Mouse (Mus musculus) embryonic facial prominence, embryonic 13.5 days (tissue): ENCODE data around the gene Tmod2. TPM values are rescaled to one million over a fixed set of nuclear protein-coding genes. Genes with fewer than 3 reads are reported as not detected.

Source experiments
- ATAC-seq: fragments of 200-750 bp; cut with Nextera tagmentation; 2 replicates; pipeline ENCODE4 v1.8.0; 2017; ENCODE audit warnings: low read depth; ENCODE audit not compliant: insufficient number of reproducible peaks, insufficient read depth, low FRiP score, low TSS enrichment
- H3K27ac ChIP-seq: fragments of 300-500 bp; sonication (generic); 2 replicates; pipeline ENCODE4 v1.5.1; 2015; ENCODE audit warnings: moderate library complexity, mild to moderate bottlenecking, inconsistent platforms
- H3K27me3 ChIP-seq: fragments of 300-500 bp; sonication (generic); 2 replicates; pipeline ENCODE4 v1.6.1; 2015; ENCODE audit warnings: mild to moderate bottlenecking, inconsistent platforms
- H3K36me3 ChIP-seq: fragments of 300-500 bp; sonication (generic); 2 replicates; pipeline ENCODE4 v1.6.1; 2015; ENCODE audit warnings: mild to moderate bottlenecking, inconsistent platforms
- H3K4me1 ChIP-seq: fragments of 300-500 bp; sonication (generic); 2 replicates; pipeline ENCODE4 v1.6.1; 2015; ENCODE audit warnings: inconsistent platforms
- H3K4me2 ChIP-seq: fragments of 300-500 bp; sonication (generic); 2 replicates; pipeline ENCODE4 v1.6.1; 2015; ENCODE audit warnings: moderate library complexity, mild to moderate bottlenecking, inconsistent platforms
- H3K4me3 ChIP-seq: fragments of 300-500 bp; sonication (generic); 2 replicates; pipeline ENCODE4 v1.5.1; 2015; ENCODE audit warnings: mild to moderate bottlenecking, inconsistent platforms
- H3K9ac ChIP-seq: fragments of 300-500 bp; sonication (generic); 2 replicates; pipeline ENCODE4 v1.6.1; 2015; ENCODE audit warnings: mild to moderate bottlenecking, inconsistent platforms
- H3K9me3 ChIP-seq: fragments of 300-500 bp; sonication (generic); 2 replicates; pipeline ENCODE4 v1.6.1; 2016; ENCODE audit warnings: inconsistent platforms
- WGBS: fragments of 180-500 bp; shearing (Covaris S2); methylation state at CpG from one replicate; pipeline ENCODE4 v1.1.7; 2015; ENCODE audit warnings: mixed read lengths; 5-methylcytosine and 5-hydroxymethylcytosine counted together
- polyA plus RNA-seq: library from polyadenylated mRNA; unstranded; fragments of >200 nt; fragmentation: Nextera tagmentation; extraction: Ambion mirVana; gene quantifications from 2 replicates; pipeline ENCODE4 v1.2.1, GENCODE M21; 2015

The Tmod2 gene
- polyA plus RNA-seq, 1 experiment from 2014 or later, result 19.8 TPM

DNA sequence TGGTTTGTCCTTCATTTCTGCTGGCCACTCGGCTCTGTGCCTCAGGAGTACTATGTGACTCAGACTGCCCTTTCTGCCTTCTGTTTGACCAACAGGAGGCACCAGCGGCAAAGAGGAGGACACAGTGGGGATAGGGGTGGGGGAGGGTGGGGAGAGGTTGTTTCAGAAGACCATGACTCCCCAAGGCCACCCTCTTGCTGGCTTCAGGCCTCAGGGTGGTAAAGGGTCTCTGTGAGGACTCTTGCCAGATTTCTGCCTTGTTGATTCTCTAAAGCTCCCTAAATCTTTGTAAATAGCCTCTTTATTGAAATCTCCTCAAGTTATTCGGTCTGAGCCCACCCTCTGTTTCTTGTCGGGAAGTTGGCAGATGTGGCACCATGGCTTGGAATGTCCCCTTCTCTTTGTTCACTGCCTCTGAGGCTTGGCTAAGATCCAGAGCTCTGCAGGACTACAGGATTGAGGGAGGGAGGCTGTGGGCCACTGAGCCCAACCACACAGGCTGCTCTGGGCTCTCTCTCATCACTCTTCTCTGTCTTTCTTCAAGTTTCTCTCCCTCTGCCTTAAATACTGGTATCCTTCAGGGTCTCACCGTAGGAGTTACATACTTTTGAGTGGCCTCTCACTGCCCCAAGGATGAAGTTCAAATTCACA is 11.8 kb downstream of the Tmod2 start:
- WGBS, result 44% methylated on average over 5 of the region's 5 CpGs
- H3K36me3 ChIP-seq, result peaks cover 3% of the 10 kb centered on the region; the same call in 1 of the 2 replicates
- peak; percentile 67; the same call in 1 of the 2 replicates for ATAC-seq
- peaks cover 13% of the 10 kb centered on the region for H3K4me1 ChIP-seq
- peak overlapping the region; percentile 22; the same call in 1 of the 2 replicates for H3K27ac ChIP-seq
- no peak overlapping the region for H3K4me3 ChIP-seq
- no peak overlapping the region for H3K9ac ChIP-seq
- no peaks in the 10 kb centered on the region for H3K9me3 ChIP-seq
- H3K4me2 ChIP-seq, result no peak overlapping the region
- H3K27me3 ChIP-seq, result no peaks in the 10 kb centered on the region

DNA sequence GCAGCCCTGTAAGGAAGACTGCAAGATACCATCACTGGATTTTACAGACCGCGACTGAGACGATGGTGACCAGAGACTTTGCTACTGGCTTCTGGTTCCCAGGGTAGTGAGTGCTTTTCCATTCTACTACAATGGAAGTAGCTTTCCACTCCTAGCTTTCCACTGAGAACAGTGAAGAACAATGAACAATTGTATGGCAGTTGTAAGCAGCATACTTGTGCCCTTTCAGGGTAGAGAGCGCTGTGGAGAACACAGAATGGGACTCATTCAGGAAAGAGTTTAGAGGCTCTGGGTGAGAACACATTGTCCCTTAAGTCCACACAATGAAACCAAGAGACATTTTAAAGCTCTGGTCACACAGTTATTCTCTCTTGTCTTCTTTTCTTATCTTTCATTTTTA is 13.5 kb downstream of the Tmod2 start:
- H3K36me3 ChIP-seq, result peaks cover 4% of the 10 kb centered on the region; the same call in 1 of the 2 replicates
- no peaks in the 10 kb centered on the region for H3K9me3 ChIP-seq
- H3K4me1 ChIP-seq, result peaks cover 13% of the 10 kb centered on the region
- no peak overlapping the region for H3K9ac ChIP-seq
- ATAC-seq, result no peak
- no peak overlapping the region for H3K4me3 ChIP-seq
- WGBS, result 64% methylated on average over 4 of the region's 4 CpGs
- H3K27me3 ChIP-seq, result no peaks in the 10 kb centered on the region
- H3K4me2 ChIP-seq, result no peak overlapping the region
- no peak overlapping the region for H3K27ac ChIP-seq

DNA sequence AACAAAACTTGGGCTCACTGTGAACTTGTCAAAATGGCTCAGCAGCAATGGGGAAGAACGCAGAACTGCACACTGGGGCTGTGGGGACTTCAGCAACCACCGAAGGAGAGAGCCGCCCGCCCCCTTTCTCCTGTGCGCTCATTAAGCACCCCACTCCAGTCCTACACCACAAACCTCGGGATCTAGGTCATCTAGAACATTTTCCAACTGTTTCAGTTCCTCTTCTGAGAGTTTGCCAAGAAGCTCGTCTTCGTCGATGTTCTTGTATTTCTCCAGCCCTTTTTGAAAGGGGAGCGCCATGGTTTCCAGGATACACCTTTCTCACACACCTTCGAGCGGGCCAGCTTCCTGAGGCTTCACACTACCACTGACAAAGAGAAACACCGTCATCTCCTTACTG is 14.1 kb downstream of the Tmod2 start:
- ATAC-seq, result no peak
- Histone ChIP-seq H3K4me1 (peaks cover 13% of the 10 kb centered on the region), H3K36me3 (peaks cover 8% of the 10 kb centered on the region; the same call in 1 of the 2 replicates), H3K9me3 (no peaks in the 10 kb centered on the region), H3K4me3 (no peak overlapping the region), H3K4me2 (no peak overlapping the region), H3K27ac (no peak overlapping the region), H3K9ac (no peak overlapping the region), H3K27me3 (no peaks in the 10 kb centered on the region)
- 90% methylated on average over 13 of the region's 13 CpGs for WGBS

DNA sequence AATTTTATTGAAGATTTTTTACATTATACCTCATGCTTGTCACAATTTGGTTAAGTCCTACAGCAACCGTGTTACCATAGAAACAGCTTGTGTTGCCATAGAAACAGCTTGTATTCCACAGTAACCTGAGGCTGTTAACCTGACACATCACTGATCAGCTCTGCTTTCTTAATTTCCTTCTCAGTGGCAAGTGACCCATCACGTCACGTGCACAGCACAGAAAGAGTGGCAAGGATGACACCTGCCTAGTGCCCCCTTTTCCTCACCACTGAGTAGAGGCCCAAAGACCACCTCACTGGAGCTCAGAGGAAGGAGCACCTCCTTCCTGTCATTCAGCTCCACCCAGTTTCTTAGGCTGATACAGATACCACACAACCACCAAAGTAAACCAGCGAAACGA is 17.6 kb downstream of the Tmod2 start:
- peaks cover 17% of the 10 kb centered on the region; the same call in 1 of the 2 replicates for H3K36me3 ChIP-seq
- no peak overlapping the region for H3K9ac ChIP-seq
- no peak for ATAC-seq
- no peak overlapping the region for H3K4me3 ChIP-seq
- H3K27ac ChIP-seq, result no peak overlapping the region
- H3K9me3 ChIP-seq, result no peaks in the 10 kb centered on the region
- H3K4me2 ChIP-seq, result no peak overlapping the region
- no peaks in the 10 kb centered on the region for H3K27me3 ChIP-seq
- no peaks in the 10 kb centered on the region for H3K4me1 ChIP-seq
- WGBS, result 80% methylated on average over 5 of the region's 5 CpGs

DNA sequence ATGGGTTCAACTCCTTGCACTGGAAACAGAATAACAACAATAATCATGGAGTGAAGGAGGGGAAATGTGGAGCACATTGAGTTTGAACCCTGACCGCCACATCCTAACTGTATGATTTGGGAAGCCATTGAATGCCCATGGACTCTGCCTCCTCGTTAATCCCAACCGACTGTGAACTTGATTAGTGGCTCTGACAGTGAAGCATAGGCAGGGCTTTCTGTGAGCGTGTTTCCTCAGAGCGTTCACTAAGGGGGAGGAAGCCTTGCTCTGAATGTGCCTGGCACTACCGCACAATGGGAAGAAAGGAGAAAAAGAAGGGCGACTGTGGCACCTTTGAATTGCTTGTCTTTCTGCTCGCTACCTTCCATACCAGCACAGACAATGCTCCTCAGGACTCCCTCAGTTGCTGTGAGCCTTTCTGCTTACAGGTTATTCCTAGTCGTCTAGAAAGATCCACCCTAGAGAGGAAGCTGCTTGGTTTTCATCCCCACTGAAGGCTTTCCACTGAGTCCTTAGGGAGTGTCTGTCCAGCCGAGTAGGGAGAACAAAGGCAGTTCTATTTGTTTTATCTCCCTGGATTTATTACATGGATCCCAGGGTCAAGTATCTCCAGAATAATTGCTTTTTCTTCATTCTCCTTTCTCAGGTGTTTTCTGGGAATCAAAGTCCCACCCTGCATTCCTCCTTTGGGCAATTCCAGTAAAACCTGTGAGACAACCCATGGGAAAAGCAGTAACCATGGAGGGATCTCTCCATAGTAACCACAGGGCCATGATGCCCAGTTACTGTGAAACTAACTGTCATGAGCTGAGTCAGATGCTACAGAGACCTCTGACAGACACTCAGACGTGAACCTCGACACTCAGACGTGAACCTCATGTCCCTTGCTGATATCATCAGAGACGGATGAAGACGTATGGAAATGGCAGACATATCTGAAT is 21.0 kb downstream of the Tmod2 start:
- Histone ChIP-seq H3K4me3 (no peak overlapping the region), H3K4me1 (no peaks in the 10 kb centered on the region), H3K27me3 (no peaks in the 10 kb centered on the region), H3K36me3 (peaks cover 17% of the 10 kb centered on the region; the same call in 1 of the 2 replicates), H3K9ac (no peak overlapping the region), H3K4me2 (no peak overlapping the region), H3K27ac (no peak overlapping the region), H3K9me3 (no peaks in the 10 kb centered on the region)
- 86% methylated on average over 15 of the region's 15 CpGs for WGBS
- no peak for ATAC-seq

DNA sequence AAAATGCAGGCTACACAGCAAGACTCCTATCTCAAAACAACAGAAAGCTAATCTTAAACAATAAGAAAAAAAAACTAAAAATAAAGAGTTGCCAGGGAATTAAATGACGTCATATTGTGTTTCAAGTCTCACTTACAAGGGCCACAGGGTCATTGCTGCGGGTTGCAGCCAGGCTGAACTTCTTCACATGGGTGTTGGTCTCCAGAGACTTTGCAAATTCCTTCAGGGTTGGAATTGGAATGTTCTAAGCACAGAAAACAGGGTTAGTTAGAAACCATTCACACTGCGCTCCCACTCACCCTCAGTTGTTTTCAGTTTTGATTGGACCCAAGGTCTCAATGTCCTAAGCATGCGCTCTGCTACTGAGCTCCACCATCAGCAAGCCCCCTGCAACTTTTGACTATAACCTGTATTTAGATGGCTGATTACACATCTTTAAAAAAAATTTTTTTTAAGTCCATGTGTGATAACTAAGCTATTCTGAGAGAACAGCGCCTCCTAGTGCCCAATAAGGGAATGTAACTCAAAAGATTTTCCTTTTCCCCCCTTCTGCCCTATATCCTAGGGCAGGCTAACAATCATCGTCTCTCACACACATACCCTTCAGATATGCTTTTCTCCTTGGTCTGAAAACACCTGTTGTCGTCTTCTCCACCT is 29.3 kb downstream of the Tmod2 start:
- Histone ChIP-seq H3K4me1 (0 out of 2 replicates have a peak, but pooled peaks cover 4% of the 10 kb centered on the region), H3K4me2 (no peak overlapping the region), H3K9ac (no peak overlapping the region), H3K27me3 (no peaks in the 10 kb centered on the region), H3K9me3 (no peaks in the 10 kb centered on the region), H3K4me3 (no peak overlapping the region), H3K27ac (no peak overlapping the region), H3K36me3 (no peaks in the 10 kb centered on the region; the same call in 1 of the 2 replicates)
- ATAC-seq, result no peak
- WGBS, result 44% methylated on average over 7 of the region's 7 CpGs

DNA sequence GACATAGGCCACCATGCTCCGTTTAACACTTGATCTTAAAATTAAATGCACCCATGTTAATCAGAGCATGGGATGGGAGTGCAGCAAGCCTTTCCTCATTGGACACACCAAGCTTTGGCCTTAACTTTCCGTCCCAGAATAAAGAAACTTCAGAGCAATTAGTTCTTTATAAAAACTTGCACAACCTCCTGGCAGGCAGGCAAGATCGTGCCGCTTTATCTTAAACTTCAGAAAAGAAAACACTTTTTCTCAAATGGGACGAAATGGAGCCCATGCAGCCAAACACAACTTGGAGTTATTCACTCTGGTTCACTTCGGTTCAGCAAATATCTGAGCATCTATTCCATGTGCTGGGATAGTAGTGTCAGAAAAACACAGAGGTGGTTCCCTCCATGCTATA is 31.8 kb downstream of the Tmod2 start:
- WGBS, result 88% methylated on average over 6 of the region's 6 CpGs
- Histone ChIP-seq H3K4me2 (no peak overlapping the region), H3K9ac (no peak overlapping the region), H3K9me3 (no peaks in the 10 kb centered on the region), H3K4me3 (no peak overlapping the region), H3K4me1 (0 out of 2 replicates have a peak, but pooled peaks cover 4% of the 10 kb centered on the region), H3K27me3 (no peaks in the 10 kb centered on the region), H3K36me3 (peaks cover 14% of the 10 kb centered on the region), H3K27ac (no peak overlapping the region)
- no peak for ATAC-seq

DNA sequence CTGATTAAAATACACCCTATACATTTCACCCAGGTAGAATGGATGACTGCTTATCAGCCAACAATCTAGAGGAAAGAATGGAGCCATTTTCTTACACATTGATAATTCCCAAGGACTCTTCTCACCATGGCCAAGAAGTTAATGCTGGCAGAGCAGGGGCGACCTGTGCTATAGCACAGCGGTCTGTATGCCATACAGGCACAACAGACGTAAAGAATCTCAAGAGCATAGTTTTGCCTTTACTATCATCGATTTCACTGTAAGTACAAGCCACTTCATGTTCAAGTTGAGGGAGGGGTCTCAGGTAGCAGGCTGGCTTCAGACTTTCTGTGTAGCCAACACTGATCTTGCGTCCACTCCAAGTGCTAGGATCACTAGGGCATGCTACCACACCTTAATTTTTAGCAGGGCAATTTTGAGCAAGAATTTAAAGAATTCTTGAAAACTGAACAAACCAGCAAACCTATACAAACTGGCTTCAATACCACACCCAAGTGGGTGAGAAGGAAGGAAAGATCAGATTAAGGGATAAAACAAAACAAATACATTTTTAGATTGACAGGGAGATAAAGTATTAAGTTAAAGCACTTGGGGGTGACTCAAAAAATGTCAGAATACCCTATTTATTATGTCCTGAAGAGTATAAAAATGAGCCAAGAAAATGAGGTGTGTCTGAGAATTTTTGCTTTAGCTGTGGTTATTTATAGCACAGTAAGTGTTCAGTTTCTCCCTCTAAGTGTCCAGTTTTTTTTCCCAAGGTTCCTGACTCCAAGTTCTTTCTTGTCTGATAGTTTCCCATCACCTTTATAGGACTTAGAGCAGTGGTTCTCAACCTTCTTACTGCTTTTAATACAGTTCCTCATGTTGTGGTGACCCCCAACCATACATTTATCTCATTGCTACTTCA is 39.8 kb downstream of the Tmod2 start:
- Histone ChIP-seq H3K9me3 (no peaks in the 10 kb centered on the region), H3K27me3 (no peaks in the 10 kb centered on the region), H3K9ac (no peak overlapping the region), H3K4me1 (no peaks in the 10 kb centered on the region), H3K27ac (no peak overlapping the region), H3K4me3 (no peak overlapping the region), H3K4me2 (no peak overlapping the region), H3K36me3 (peaks cover 11% of the 10 kb centered on the region)
- ATAC-seq, result no peak
- WGBS, result 79% methylated on average over 5 of the region's 5 CpGs

DNA sequence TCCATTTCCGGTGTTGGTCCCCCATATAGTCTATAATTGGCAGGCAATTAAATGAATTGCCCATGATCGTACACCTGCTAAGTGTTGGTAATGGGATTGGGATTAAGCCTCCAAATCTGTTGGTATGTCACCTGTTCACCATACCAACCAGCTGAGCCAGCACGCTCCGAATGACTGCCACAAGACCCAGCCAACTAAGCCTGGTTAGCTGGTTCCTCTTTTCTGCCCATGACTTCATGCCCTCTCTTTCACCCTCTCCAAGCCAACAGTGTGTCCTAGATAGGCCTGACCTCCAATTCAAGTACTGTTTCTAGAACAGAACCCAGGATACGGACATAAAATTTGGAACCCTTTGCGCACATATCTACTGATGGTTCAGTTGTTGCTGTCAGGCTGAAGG is 42.7 kb downstream of the Tmod2 start:
- no peak overlapping the region for H3K4me3 ChIP-seq
- H3K36me3 ChIP-seq, result no peaks in the 10 kb centered on the region
- H3K4me2 ChIP-seq, result no peak overlapping the region
- H3K9ac ChIP-seq, result no peak overlapping the region
- 0 out of 2 replicates have a peak, but pooled peaks cover 4% of the 10 kb centered on the region for H3K4me1 ChIP-seq
- H3K27ac ChIP-seq, result no peak overlapping the region
- H3K9me3 ChIP-seq, result no peaks in the 10 kb centered on the region
- no peak for ATAC-seq
- 87% methylated on average over 6 of the region's 6 CpGs for WGBS
- no peaks in the 10 kb centered on the region for H3K27me3 ChIP-seq

DNA sequence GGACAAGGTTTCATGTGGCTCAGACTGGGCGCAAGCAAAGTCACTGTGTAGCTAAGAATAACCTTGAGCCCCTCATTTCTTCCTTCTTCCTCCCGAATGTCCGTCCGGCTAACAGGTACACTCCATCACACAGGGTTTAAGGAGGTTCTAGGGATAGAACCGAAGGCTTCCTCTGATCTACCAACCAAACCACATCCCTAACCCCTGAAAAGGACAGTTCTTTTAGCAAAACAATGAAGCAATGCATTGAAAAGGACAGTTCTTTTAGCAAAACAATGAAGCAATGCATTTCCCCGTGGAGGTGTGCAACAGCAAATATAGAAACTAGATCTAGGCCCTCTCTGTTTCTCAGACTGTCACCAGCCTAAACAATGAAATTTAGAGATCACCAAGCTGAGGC is 46.2 kb downstream of the Tmod2 start:
- no peaks in the 10 kb centered on the region for H3K36me3 ChIP-seq
- H3K27me3 ChIP-seq, result no peaks in the 10 kb centered on the region
- H3K4me1 ChIP-seq, result 0 out of 2 replicates have a peak, but pooled peaks cover 4% of the 10 kb centered on the region
- no peak for ATAC-seq
- no peak overlapping the region for H3K9ac ChIP-seq
- WGBS, result 81% methylated on average over 6 of the region's 6 CpGs
- no peak overlapping the region for H3K4me3 ChIP-seq
- no peak overlapping the region for H3K27ac ChIP-seq
- no peak overlapping the region for H3K4me2 ChIP-seq
- H3K9me3 ChIP-seq, result no peaks in the 10 kb centered on the region

DNA sequence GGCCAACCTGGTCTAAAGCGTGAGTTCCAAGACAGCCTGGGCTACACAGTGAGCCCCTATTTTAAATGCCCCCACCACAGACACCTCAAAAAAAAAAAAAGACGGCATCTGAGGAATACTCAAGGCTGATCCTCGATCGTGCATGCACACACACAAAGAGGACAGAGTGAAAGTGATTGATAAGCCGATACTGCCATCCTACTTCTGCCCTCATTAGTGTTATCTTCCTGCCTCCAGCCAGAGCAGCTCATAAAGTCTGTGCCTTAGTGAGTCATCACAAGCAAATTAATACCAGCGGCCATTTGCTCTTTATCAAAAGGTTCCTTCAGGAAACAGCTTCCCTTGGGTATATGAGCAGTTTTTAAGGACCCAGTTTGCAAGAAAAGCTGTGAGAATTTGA is 47.5 kb downstream of the Tmod2 start:
- H3K4me2 ChIP-seq, result no peak overlapping the region
- no peaks in the 10 kb centered on the region for H3K9me3 ChIP-seq
- no peaks in the 10 kb centered on the region for H3K27me3 ChIP-seq
- no peak overlapping the region for H3K9ac ChIP-seq
- H3K4me3 ChIP-seq, result no peak overlapping the region
- no peak for ATAC-seq
- H3K27ac ChIP-seq, result no peak overlapping the region
- 77% methylated on average over 6 of the region's 6 CpGs for WGBS
- H3K36me3 ChIP-seq, result no peaks in the 10 kb centered on the region
- 0 out of 2 replicates have a peak, but pooled peaks cover 4% of the 10 kb centered on the region for H3K4me1 ChIP-seq
